Mouse (Mus musculus) MEL (cell line): ENCODE results near the gene Large2.

Experiments
- CHD1 ChIP-seq: IDR thresholded peaks from 2 replicates; pipeline ENCODE4 v1.6.1; 2012; ENCODE audit warnings: low read depth, mild to moderate bottlenecking, inconsistent platforms, low read length, improper control_type of control experiment
- CTCF ChIP-seq, 3 experiments: IDR thresholded peaks in 2 of 3; conservative IDR thresholded peaks in 1 of 3; 2 replicates each; pipeline ENCODE4 v1.5.1; 2011 to 2012; ENCODE audit warnings: low read length in 3 of 3, low read depth in 2 of 3, mild to moderate bottlenecking in 2 of 3, improper control_type of control experiment in 1 of 3, inconsistent platforms in 1 of 3, mixed read lengths in 1 of 3, moderate library complexity in 1 of 3; ENCODE audit not compliant: control insufficient read depth in 1 of 3, insufficient read depth in 1 of 3, poor library complexity in 1 of 3, severe bottlenecking in 1 of 3
- E2F4 ChIP-seq: IDR thresholded peaks from 2 replicates; pipeline ENCODE4 v1.6.1; 2011; ENCODE audit warnings: low read depth, low read length, improper control_type of control experiment, borderline replicate concordance
- EP300 ChIP-seq, 2 experiments: IDR thresholded peaks; 2 replicates each; pipeline ENCODE4 v1.6.1; 2011; ENCODE audit warnings: improper control_type of control experiment in 2 of 2, low read length in 2 of 2, low read depth in 1 of 2, mild to moderate bottlenecking in 1 of 2
- MAZ ChIP-seq: IDR thresholded peaks from 2 replicates; pipeline ENCODE4 v1.6.1; 2012; ENCODE audit warnings: low read depth, mild to moderate bottlenecking, inconsistent platforms, low read length, improper control_type of control experiment
- POLR2AphosphoS2 ChIP-seq: IDR thresholded peaks from 2 replicates; pipeline ENCODE4 v1.6.1; 2011; ENCODE audit warnings: low read length, improper control_type of control experiment
- RCOR1 ChIP-seq: IDR thresholded peaks from 2 replicates; pipeline ENCODE4 v1.6.1; 2012; ENCODE audit warnings: low read depth, mild to moderate bottlenecking, inconsistent platforms, low read length, improper control_type of control experiment
- TAL1 ChIP-seq: IDR thresholded peaks from 2 replicates; pipeline ENCODE4 v1.6.1; 2012; ENCODE audit warnings: mild to moderate bottlenecking, inconsistent platforms, low read length, moderate library complexity, mixed read lengths
- USF1 ChIP-seq: IDR thresholded peaks from 2 replicates; pipeline ENCODE4 v1.6.1; 2014; ENCODE audit warnings: low read depth, mild to moderate bottlenecking, inconsistent platforms, low read length, improper control_type of control experiment, moderate library complexity
- ZNF384 ChIP-seq: IDR thresholded peaks from 2 replicates; pipeline ENCODE4 v1.6.1; 2012; ENCODE audit warnings: low read depth, mild to moderate bottlenecking, inconsistent platforms, low read length, improper control_type of control experiment

- TF ChIP-seq POLR2AphosphoS2 = no peak
- TF ChIP-seq CTCF (IDR thresholded peaks at IDR 0.05 in 2 of 3, conservative IDR thresholded peaks at IDR 0.05 in 1 of 3; ENCODE audit: control insufficient read depth in 1 of 3, insufficient read depth in 1 of 3, low read depth in 2 of 3, low read length in 3 of 3, poor library complexity in 1 of 3, severe bottlenecking in 1 of 3) = no peak
- no peak for TF ChIP-seq MAZ
- TF ChIP-seq TAL1 = no peak
- no peak for TF ChIP-seq ZNF384
- no peak for TF ChIP-seq EP300 (IDR thresholded peaks at IDR 0.05; ENCODE audit: low read depth in 1 of 2, low read length in 2 of 2)
- TF ChIP-seq RCOR1 = no peak
- TF ChIP-seq E2F4 = no peak
- no peak for TF ChIP-seq USF1
- no peak for TF ChIP-seq CHD1
These were observed 49.0 kb downstream of the Large2 start for GRCm38 (mm10) chr2:92325676-92326075.
